Mouse (Mus musculus): ENCODE data around the gene Chd1l. TPM values are rescaled to one million over a fixed set of nuclear protein-coding genes. Genes with fewer than 3 reads are reported as not detected.

The Chd1l gene
- total RNA-seq (2021): 10 to 100 TPM in 1 of 2 experiments, 1 to 10 TPM in 1; 9.8 to 10.5 TPM
- polyA plus RNA-seq (2012; rRNA removed): 4.6 and 7.7 TPM in 2 replicates
- long read RNA-seq, transcript Chd1l-201 (23 exons, 3,008 nt): major isoform, 9 of 20 reads
- long read RNA-seq, partial matches to known transcripts: 3 of 20 reads
- long read RNA-seq, other reads (novel, unspliced or antisense): 8 of 20 reads

DNA sequence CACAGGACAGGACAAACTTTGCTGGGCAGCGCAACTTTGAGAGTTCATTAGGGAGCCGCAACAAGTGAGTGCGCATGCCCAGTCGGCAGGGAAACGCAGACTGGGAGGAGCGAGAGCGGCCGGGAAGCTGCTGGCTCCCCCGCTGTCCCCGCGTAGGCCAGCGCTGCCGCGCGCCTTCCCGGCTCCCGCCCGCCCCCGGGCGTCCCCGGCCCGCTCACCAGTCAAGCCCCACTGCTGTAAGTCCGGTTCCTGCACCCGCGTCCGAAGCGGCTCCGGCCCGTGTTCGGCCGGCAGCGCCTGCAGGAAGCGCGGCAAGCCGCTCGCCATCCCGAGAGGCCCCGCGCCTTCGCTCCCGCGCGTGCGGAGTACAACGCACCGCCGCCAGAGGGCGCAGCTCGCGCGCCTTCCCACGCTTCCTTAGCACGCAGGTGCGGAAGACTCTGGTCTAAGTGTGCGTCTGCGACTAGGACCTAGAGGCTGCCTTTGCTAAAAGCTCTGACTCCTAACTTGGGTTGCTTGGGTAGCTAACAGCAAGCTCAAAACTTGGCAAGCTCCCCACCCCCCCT is at the start of gene Chd1l:
Gene Chd1l (minus strand): TSS at position 359 of the 566 bp plus-strand sequence.
- intact Hi-C loops (cut with DNase I): loop anchor here (2.0 to 5.0 kb wide), 3 partner anchors 19 to 157 kb away; partner anchors contain the start of gene Fmo5
- Histone ChIP-seq H3K4me1 (ENCODE audit: control insufficient read depth, insufficient read depth, low read length) (no peaks in the 10 kb centered on the region; the same call in 1 of the 2 replicates), H3K27ac (peak within 1 kb of the TSS; percentile 98), H3K79me2 (replicated peaks; ENCODE audit: control insufficient read depth, insufficient read depth, low read length) (no peaks in the 10 kb centered on the region), H3K4me3 (peak within 1 kb of the TSS; percentile 77), H3K27me3 (ENCODE audit: control insufficient read depth, insufficient read depth, low read length) (no peaks in the 10 kb centered on the region), H3K9ac (ENCODE audit: low read depth, low read length) (peak within 1 kb of the TSS; percentile 89), H3K36me3 (ENCODE audit: control insufficient read depth, insufficient read depth, low read length) (no peaks in the 10 kb centered on the region)
- DNase-seq: peak; percentile 95 to 97
- under 1% methylated on average over 56 of the region's 56 CpGs for WGBS
- TF ChIP-seq EP300 (IDR thresholded peaks at IDR 0.05; ENCODE audit: insufficient read depth, low read depth, low read length): peak; percentile 52; the same call in 1 of the 2 replicates
- TF ChIP-seq POLR2A (IDR thresholded peaks at IDR 0.05; ENCODE audit: insufficient read depth, low read depth, low read length): peak; percentile 69
- TF ChIP-seq CTCF (IDR thresholded peaks at IDR 0.05): no peak; the same call in 1 of the 2 replicates

- WGBS: 78% methylated on average over 7 of the region's 7 CpGs
- H3K27me3 ChIP-seq (ENCODE audit: control insufficient read depth, insufficient read depth, low read length): no peaks in the 10 kb centered on the region
- no peak for DNase-seq
- no peak for TF ChIP-seq CTCF (IDR thresholded peaks at IDR 0.05)
- no peak for TF ChIP-seq EP300 (IDR thresholded peaks at IDR 0.05; ENCODE audit: insufficient read depth, low read depth, low read length)
- no peak for TF ChIP-seq POLR2A (IDR thresholded peaks at IDR 0.05; ENCODE audit: insufficient read depth, low read depth, low read length)
- H3K9ac ChIP-seq (ENCODE audit: low read depth, low read length): no peak overlapping the region; the same call in none of the 2 replicates
- no peak overlapping the region for H3K4me3 ChIP-seq
- intact Hi-C loops (cut with DNase I): loop anchor here (2.0 to 10.0 kb wide), 3 partner anchors 21 to 355 kb away; partner anchors contain the start of gene Notch2
- H3K36me3 ChIP-seq (ENCODE audit: control insufficient read depth, insufficient read depth, low read length): peaks cover 2% of the 10 kb centered on the region
- H3K79me2 ChIP-seq (replicated peaks; ENCODE audit: control insufficient read depth, insufficient read depth, low read length): no peaks in the 10 kb centered on the region; the same call in 1 of the 2 replicates
- H3K4me1 ChIP-seq (ENCODE audit: control insufficient read depth, insufficient read depth, low read length): peaks cover 5% of the 10 kb centered on the region
- peak overlapping the region; percentile 91; the same call in 1 of the 2 replicates for H3K27ac ChIP-seq
Observed at GRCm38 (mm10) chr3:97659746-97660145, 49.7 kb upstream of the Chd1l start.

DNA sequence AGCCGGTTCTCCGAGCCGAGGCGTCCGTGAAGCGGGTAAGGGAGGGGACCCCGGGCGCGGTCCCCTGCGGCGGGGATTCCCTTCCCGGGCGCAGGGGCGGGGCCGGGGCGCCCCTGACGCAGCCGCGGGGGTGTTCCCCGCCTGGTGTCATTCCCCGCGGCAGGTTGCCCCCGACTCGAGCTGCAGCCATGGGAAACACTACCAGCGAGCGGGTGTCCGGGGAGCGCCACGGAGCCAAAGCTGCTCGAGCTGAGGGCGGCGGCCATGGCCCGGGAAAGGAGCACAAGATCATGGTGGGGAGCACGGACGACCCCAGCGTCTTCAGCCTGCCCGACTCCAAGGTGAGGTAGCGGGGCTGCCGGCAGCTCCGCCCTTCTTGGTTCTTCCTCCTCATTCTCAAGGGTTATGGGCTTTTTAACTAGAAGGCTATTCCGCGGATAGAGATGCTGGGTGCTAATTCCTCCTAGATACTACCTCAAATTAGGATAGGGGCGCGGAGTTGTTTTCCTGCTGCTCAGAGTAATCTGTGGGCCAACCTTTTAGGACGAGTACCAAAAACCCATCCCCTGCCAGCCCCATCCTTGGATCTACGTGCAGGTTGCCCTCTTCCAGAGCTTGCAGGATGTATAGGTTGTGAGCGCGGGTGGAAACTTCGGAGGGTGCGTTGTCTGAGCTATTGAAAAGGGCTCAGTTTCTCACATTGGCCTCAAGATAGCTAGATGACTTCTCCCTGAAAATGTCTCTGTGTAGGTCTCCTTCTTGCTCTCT is 48.6 kb upstream of the Chd1l start:
- Histone ChIP-seq H3K27me3 (ENCODE audit: control insufficient read depth, insufficient read depth, low read length) (no peaks in the 10 kb centered on the region), H3K27ac (peak overlapping the region; percentile 91), H3K79me2 (replicated peaks; ENCODE audit: control insufficient read depth, insufficient read depth, low read length) (no peaks in the 10 kb centered on the region; the same call in 1 of the 2 replicates), H3K4me3 (peak overlapping the region; percentile 72), H3K4me1 (ENCODE audit: control insufficient read depth, insufficient read depth, low read length) (peaks cover 5% of the 10 kb centered on the region), H3K36me3 (ENCODE audit: control insufficient read depth, insufficient read depth, low read length) (peaks cover 2% of the 10 kb centered on the region), H3K9ac (ENCODE audit: low read depth, low read length) (peak overlapping the region; percentile 95)
- intact Hi-C loops (cut with DNase I): loop anchor here (1.0 to 10.0 kb wide), 4 partner anchors 22 to 356 kb away; partner anchors contain the start of genes Fmo5 and Notch2
- DNase-seq: peak in 1 of 2 experiments; percentile 39
- TF ChIP-seq EP300 (IDR thresholded peaks at IDR 0.05; ENCODE audit: insufficient read depth, low read depth, low read length) (no peak), POLR2A (IDR thresholded peaks at IDR 0.05; ENCODE audit: insufficient read depth, low read depth, low read length) (0 out of 2 replicates have a peak, but pooled peaks have one; percentile 13), CTCF (IDR thresholded peaks at IDR 0.05) (no peak)
- WGBS: under 1% methylated on average over 50 of the region's 50 CpGs

GRCm38 (mm10) chr3:97657655-97658411 is 47.8 kb upstream of the Chd1l start, which contains the start of gene Prkab2:
TSS of gene Prkab2 (plus strand) at chr3:97658193.
- under 1% methylated on average over 51 of the region's 51 CpGs for WGBS
- 0 out of 2 replicates have a peak, but pooled peaks have one; percentile 29 for TF ChIP-seq EP300 (IDR thresholded peaks at IDR 0.05; ENCODE audit: insufficient read depth, low read depth, low read length)
- peak; percentile 86 for TF ChIP-seq POLR2A (IDR thresholded peaks at IDR 0.05; ENCODE audit: insufficient read depth, low read depth, low read length)
- TF ChIP-seq CTCF (IDR thresholded peaks at IDR 0.05): no peak
- peaks cover 5% of the 10 kb centered on the region for H3K4me1 ChIP-seq (ENCODE audit: control insufficient read depth, insufficient read depth, low read length)
- no peaks in the 10 kb centered on the region for H3K27me3 ChIP-seq (ENCODE audit: control insufficient read depth, insufficient read depth, low read length)
- H3K4me3 ChIP-seq: peak within 1 kb of the TSS; percentile 72
- peak within 1 kb of the TSS; percentile 95 for H3K9ac ChIP-seq (ENCODE audit: low read depth, low read length)
- DNase-seq: peak; percentile 99
- peaks cover 2% of the 10 kb centered on the region for H3K36me3 ChIP-seq (ENCODE audit: control insufficient read depth, insufficient read depth, low read length)
- intact Hi-C loops (cut with DNase I): loop anchor here (1.0 to 10.0 kb wide), 4 partner anchors 23 to 357 kb away; partner anchors contain the start of genes Fmo5 and Notch2
- H3K27ac ChIP-seq: peak within 1 kb of the TSS; percentile 91
- H3K79me2 ChIP-seq (replicated peaks; ENCODE audit: control insufficient read depth, insufficient read depth, low read length): no peaks in the 10 kb centered on the region; the same call in 1 of the 2 replicates

DNA sequence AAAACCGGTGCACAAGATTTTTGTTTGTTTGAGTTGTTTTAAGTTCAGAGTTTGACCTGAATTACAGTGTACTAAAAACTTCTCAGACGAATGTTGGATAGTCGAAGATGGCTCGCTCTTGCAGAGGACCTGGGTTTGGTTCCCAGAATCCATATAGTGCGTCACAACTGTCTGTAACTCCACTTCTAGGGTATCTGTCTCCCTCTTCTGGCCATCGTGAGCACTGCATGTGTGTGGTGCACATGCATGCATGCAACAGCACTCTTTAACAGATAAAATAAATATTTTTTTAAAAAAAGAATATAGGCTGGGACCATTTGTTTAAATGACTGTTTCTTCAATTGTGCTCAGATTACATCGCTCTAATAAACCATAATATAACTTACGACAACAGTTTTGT is 44.9 kb upstream of the Chd1l start:
- intact Hi-C loops (cut with DNase I): loop anchor here (2.0 to 10.0 kb wide), 3 partner anchors 44 to 360 kb away; partner anchors contain the start of genes Chd1l and Notch2
- Histone ChIP-seq H3K4me1 (ENCODE audit: control insufficient read depth, insufficient read depth, low read length) (peaks cover 2% of the 10 kb centered on the region), H3K79me2 (replicated peaks; ENCODE audit: control insufficient read depth, insufficient read depth, low read length) (no peaks in the 10 kb centered on the region; the same call in 1 of the 2 replicates), H3K9ac (ENCODE audit: low read depth, low read length) (no peak overlapping the region), H3K27me3 (ENCODE audit: control insufficient read depth, insufficient read depth, low read length) (no peaks in the 10 kb centered on the region), H3K27ac (no peak overlapping the region), H3K4me3 (no peak overlapping the region), H3K36me3 (ENCODE audit: control insufficient read depth, insufficient read depth, low read length) (peaks cover 2% of the 10 kb centered on the region; the same call in 1 of the 2 replicates)
- no peak for TF ChIP-seq POLR2A (IDR thresholded peaks at IDR 0.05; ENCODE audit: insufficient read depth, low read depth, low read length)
- TF ChIP-seq CTCF (IDR thresholded peaks at IDR 0.05): peak; percentile 73
- TF ChIP-seq EP300 (IDR thresholded peaks at IDR 0.05; ENCODE audit: insufficient read depth, low read depth, low read length): no peak
- DNase-seq: no peak
- 87% methylated on average over 8 of the region's 8 CpGs for WGBS
